Mouse (Mus musculus) heart, embryonic 11.5 days (tissue): Measurements from ENCODE around the gene Pdzd2. TPM values are rescaled to one million over a fixed set of nuclear protein-coding genes. Genes with fewer than 3 reads are reported as not detected.
A peak's percentile ranks its signal among the peaks of the same experiment; 100 is the strongest.

Source experiments
- ATAC-seq: fragments of 200-750 bp; cut with Nextera tagmentation; replicated peaks from 2 replicates; pipeline ENCODE4 v1.8.0; 2017; ENCODE audit warnings: moderate library complexity; ENCODE audit not compliant: insufficient number of reproducible peaks, low FRiP score, low TSS enrichment
- H3K27ac ChIP-seq: fragments of 300-500 bp; sonication (generic); 2 replicates; pipeline ENCODE4 v1.5.1; 2014; ENCODE audit warnings: mild to moderate bottlenecking, low read depth, low read length
- H3K27me3 ChIP-seq: fragments of 300-500 bp; sonication (generic); 2 replicates; pipeline ENCODE4 v1.6.1; 2014; ENCODE audit warnings: mild to moderate bottlenecking, low read length, mixed read lengths; ENCODE audit not compliant: control insufficient read depth, insufficient read depth
- H3K36me3 ChIP-seq: fragments of 300-500 bp; sonication (generic); 2 replicates; pipeline ENCODE4 v1.6.1; 2014; ENCODE audit warnings: mild to moderate bottlenecking, low read length, moderate library complexity, mixed read lengths; ENCODE audit not compliant: control insufficient read depth, insufficient read depth
- H3K4me1 ChIP-seq: fragments of 300-500 bp; sonication (generic); 2 replicates; pipeline ENCODE4 v1.6.1; 2014; ENCODE audit warnings: low read length; ENCODE audit not compliant: control insufficient read depth, insufficient read depth
- H3K4me2 ChIP-seq: fragments of 300-500 bp; sonication (generic); 2 replicates; pipeline ENCODE4 v1.6.1; 2014; ENCODE audit warnings: mild to moderate bottlenecking, moderate library complexity
- H3K4me3 ChIP-seq: fragments of 300-500 bp; sonication (generic); 2 replicates; pipeline ENCODE4 v1.5.1; 2014; ENCODE audit warnings: low read depth, low read length
- H3K9ac ChIP-seq: fragments of 300-500 bp; sonication (generic); 2 replicates; pipeline ENCODE4 v1.6.1; 2014; ENCODE audit warnings: mild to moderate bottlenecking, low read depth, low read length, moderate library complexity
- H3K9me3 ChIP-seq: fragments of 300-500 bp; sonication (generic); replicated peaks from 2 replicates; pipeline ENCODE4 v1.6.1; 2016; ENCODE audit warnings: low read length; ENCODE audit not compliant: control insufficient read depth
- WGBS: fragments of 180-500 bp; shearing (Covaris S2); extraction: QIAGEN DNeasy Blood & Tissue Kit; methylation state at CpG from one replicate; pipeline ENCODE4 v1.1.7; 2014; ENCODE audit not compliant: insufficient replicate concordance; 5-methylcytosine and 5-hydroxymethylcytosine counted together
- polyA plus RNA-seq: library from polyadenylated mRNA; unstranded; fragments of >200 nt; fragmentation: Nextera tagmentation; extraction: Ambion mirVana; gene quantifications from 2 replicates; pipeline ENCODE4 v1.2.1, GENCODE M21; 2014

The Pdzd2 gene
- 9.7 and 12.5 TPM in 2 replicates for polyA plus RNA-seq

GRCm38 (mm10) chr15:12739277-12740247 is at the start of gene Pdzd2:
TSS of gene Pdzd2 (minus strand) at chr15:12739924.
- H3K4me3 ChIP-seq = peak within 1 kb of the TSS; percentile 67

GRCm38 (mm10) chr15:12789406-12789867 is 49.7 kb upstream of the Pdzd2 start:
- 36% methylated on average over 10 of the region's 10 CpGs for whole genome bisulfite sequencing
- Histone ChIP-seq H3K9ac (no peak overlapping the region), H3K4me3 (no peak overlapping the region), H3K4me1 (no peaks in the 10 kb centered on the region), H3K27me3 (no peaks in the 10 kb centered on the region), H3K4me2 (0 out of 2 replicates have a peak overlapping the region, but pooled peaks have one; percentile 17), H3K36me3 (no peaks in the 10 kb centered on the region), H3K9me3 (no peaks in the 10 kb centered on the region), H3K27ac (no peak overlapping the region)
- no peak for ATAC-seq

More at GRCm38 (mm10) chr15:12739277-12740247, at the start of gene Pdzd2:
- peaks cover 7% of the 10 kb centered on the region; the same call in 1 of the 2 replicates for H3K4me1 ChIP-seq
- no peaks in the 10 kb centered on the region for H3K36me3 ChIP-seq
- peaks cover 12% of the 10 kb centered on the region for H3K27me3 ChIP-seq
- peak within 1 kb of the TSS; percentile 46; the same call in 1 of the 2 replicates for H3K27ac ChIP-seq
- H3K9ac ChIP-seq = peak within 1 kb of the TSS; percentile 75
- WGBS = under 1% methylated on average over 79 of the region's 83 CpGs
- ATAC-seq = peak; percentile 93
- no peaks in the 10 kb centered on the region for H3K9me3 ChIP-seq
- peak within 1 kb of the TSS; percentile 84 for H3K4me2 ChIP-seq

GRCm38 (mm10) chr15:12788536-12788935 is 48.8 kb upstream of the Pdzd2 start:
- 76% methylated on average over 5 of the region's 5 CpGs for WGBS
- Histone ChIP-seq H3K9me3 (no peaks in the 10 kb centered on the region), H3K27me3 (no peaks in the 10 kb centered on the region), H3K4me2 (no peak overlapping the region), H3K4me1 (no peaks in the 10 kb centered on the region), H3K27ac (no peak overlapping the region), H3K9ac (no peak overlapping the region), H3K36me3 (no peaks in the 10 kb centered on the region), H3K4me3 (no peak overlapping the region)
- ATAC-seq = no peak

GRCm38 (mm10) chr15:12781729-12782326 is 42.1 kb upstream of the Pdzd2 start:
- 54% methylated on average over 15 of the region's 16 CpGs for WGBS
- no peak overlapping the region for H3K27ac ChIP-seq

GRCm38 (mm10) chr15:12781296-12781695 is 41.6 kb upstream of the Pdzd2 start:
- no peak overlapping the region for H3K4me2 ChIP-seq
- H3K9ac ChIP-seq = no peak overlapping the region
- H3K27me3 ChIP-seq = no peaks in the 10 kb centered on the region
- H3K4me1 ChIP-seq = no peaks in the 10 kb centered on the region
- no peak for ATAC-seq
- WGBS = 73% methylated on average over 6 of the region's 6 CpGs
- H3K36me3 ChIP-seq = no peaks in the 10 kb centered on the region
- no peaks in the 10 kb centered on the region; the same call in 1 of the 2 replicates for H3K9me3 ChIP-seq
- H3K27ac ChIP-seq = no peak overlapping the region
- no peak overlapping the region for H3K4me3 ChIP-seq

More at GRCm38 (mm10) chr15:12781729-12782326, 42.1 kb upstream of the Pdzd2 start:
- Histone ChIP-seq H3K27me3 (no peaks in the 10 kb centered on the region), H3K4me3 (no peak overlapping the region), H3K9ac (no peak overlapping the region), H3K9me3 (no peaks in the 10 kb centered on the region), H3K36me3 (no peaks in the 10 kb centered on the region), H3K4me1 (no peaks in the 10 kb centered on the region), H3K4me2 (no peak overlapping the region)
- no peak for ATAC-seq

GRCm38 (mm10) chr15:12774149-12774753 is 34.5 kb upstream of the Pdzd2 start:
- no peak for ATAC-seq
- H3K4me3 ChIP-seq = no peak overlapping the region
- no peaks in the 10 kb centered on the region for H3K4me1 ChIP-seq
- no peaks in the 10 kb centered on the region for H3K36me3 ChIP-seq
- no peak overlapping the region for H3K9ac ChIP-seq
- no peak overlapping the region for H3K4me2 ChIP-seq
- WGBS = 78% methylated on average over 11 of the region's 11 CpGs
- no peaks in the 10 kb centered on the region; the same call in 1 of the 2 replicates for H3K9me3 ChIP-seq
- H3K27me3 ChIP-seq = no peaks in the 10 kb centered on the region
- no peak overlapping the region for H3K27ac ChIP-seq

- no peak for ATAC-seq
- Histone ChIP-seq H3K27ac (no peak overlapping the region), H3K4me2 (no peak overlapping the region), H3K9ac (no peak overlapping the region), H3K36me3 (no peaks in the 10 kb centered on the region), H3K27me3 (no peaks in the 10 kb centered on the region), H3K9me3 (no peaks in the 10 kb centered on the region), H3K4me3 (no peak overlapping the region), H3K4me1 (no peaks in the 10 kb centered on the region)
- 71% methylated on average over 7 of the region's 7 CpGs for WGBS
Measured at GRCm38 (mm10) chr15:12770958-12771357, 31.2 kb upstream of the Pdzd2 start.

- Histone ChIP-seq H3K27me3 (no peaks in the 10 kb centered on the region), H3K9me3 (no peaks in the 10 kb centered on the region), H3K36me3 (no peaks in the 10 kb centered on the region), H3K27ac (no peak overlapping the region), H3K4me1 (no peaks in the 10 kb centered on the region), H3K4me3 (no peak overlapping the region), H3K9ac (no peak overlapping the region), H3K4me2 (no peak overlapping the region)
- no peak for ATAC-seq
- 35% methylated on average over 4 of the region's 4 CpGs for WGBS
Measured at GRCm38 (mm10) chr15:12766848-12767247, 27.1 kb upstream of the Pdzd2 start.
